Mouse (Mus musculus): ENCODE measurements around the gene Bend5. TPM values are rescaled to one million over a fixed set of nuclear protein-coding genes. Genes with fewer than 3 reads are reported as not detected.

Gene Bend5
- total and polyA plus RNA-seq, 3 experiments = not detected

DNA sequence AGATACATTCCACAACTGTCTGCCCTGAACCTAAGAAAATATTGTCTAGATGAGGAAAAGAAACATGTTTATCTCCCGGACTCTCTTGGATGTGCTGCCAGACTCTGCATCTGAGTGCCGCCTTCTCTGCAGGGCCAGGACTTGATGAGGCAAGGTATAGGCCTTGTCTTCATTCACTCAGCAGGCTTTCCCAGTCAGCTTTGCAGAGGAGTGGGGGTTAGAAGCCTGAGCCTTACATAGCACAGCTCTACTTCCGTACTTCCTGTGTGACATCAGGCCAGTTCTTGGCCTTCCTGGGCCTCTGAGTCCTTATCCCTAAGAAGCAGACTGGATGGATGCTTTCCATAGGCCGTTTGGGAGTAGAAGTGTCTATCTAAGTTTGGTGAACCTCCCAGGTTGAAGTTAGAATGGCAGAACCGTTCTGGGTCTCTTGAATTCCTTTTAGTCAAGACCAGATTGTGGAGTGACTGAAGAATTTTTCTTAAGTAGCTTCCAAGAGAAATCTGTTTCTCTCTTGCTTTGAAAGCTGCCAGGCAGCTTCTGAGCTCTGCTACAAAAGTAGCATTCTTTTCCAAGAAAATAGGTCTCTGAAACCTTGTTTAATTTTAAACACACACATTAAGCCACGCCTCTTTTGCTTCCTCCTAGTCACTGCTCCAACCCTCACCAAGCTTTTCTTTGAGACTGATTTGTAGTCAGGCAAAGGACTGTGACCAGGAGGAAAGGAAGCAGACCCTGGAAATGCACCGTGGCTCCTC lies 34.8 kb downstream of the Bend5 start:
- no peaks in the 10 kb centered on the region for H3K27me3 ChIP-seq (ENCODE audit: insufficient read depth, low read length)
- TF ChIP-seq POLR2AphosphoS5 (IDR thresholded peaks at IDR 0.05; ENCODE audit: insufficient replicate concordance, low read depth, low read length) (no peak), GATA2 (IDR thresholded peaks at IDR 0.05; ENCODE audit: borderline replicate concordance, low read depth, low read length) (no peak), TAL1 (conservative IDR thresholded peaks at IDR 0.05; ENCODE audit: low read depth, low read length) (no peak), CTCF (IDR thresholded peaks at IDR 0.05; ENCODE audit: low read depth, low read length) (no peak), GATA1 (IDR thresholded peaks at IDR 0.05; ENCODE audit: borderline replicate concordance, low read length) (no peak)
- ATAC-seq (ENCODE audit: extremely low read depth, insufficient number of reproducible peaks, low FRiP score, poor library complexity, severe bottlenecking) (no peak), DNase-seq (ENCODE audit: low spot score) (no peak)
- H3K9me3 ChIP-seq (replicated peaks) = peaks cover 48% of the 10 kb centered on the region
- no peaks in the 10 kb centered on the region for H3K36me3 ChIP-seq (replicated peaks)
- H3K4me1 ChIP-seq (ENCODE audit: insufficient read depth, low read depth, low read length) = no peaks in the 10 kb centered on the region
- H3K4me3 ChIP-seq (ENCODE audit: low read depth, low read length) = no peak overlapping the region

DNA sequence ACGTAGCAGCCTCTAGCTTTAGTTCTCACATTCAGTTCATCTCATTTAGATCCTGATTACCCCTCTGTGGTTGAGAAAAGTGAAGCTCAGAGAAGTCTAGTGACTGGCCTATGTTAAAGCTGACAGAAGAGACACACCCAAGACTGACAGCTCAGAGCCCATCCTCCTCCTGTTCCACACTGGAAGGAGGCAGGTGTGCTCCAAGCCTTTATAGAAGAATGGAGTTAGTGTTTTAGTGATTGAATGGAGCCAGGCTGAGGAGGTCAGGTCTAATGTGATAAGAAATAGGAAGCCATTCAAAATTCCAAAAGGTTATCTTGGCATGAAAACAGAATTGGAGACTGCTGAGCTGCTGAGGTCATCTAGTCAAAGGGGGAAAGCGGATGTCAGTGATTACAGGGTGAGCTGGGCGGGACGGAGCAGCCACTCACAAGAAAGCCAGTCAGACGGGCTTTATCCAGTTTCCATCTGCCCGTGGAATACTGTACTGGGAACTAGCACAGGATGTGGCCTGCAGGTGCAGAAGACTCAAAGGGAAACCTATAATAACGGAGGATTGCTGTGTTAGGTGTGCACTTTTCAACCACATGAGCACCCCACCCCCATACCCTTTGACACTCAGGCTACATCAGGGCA lies 36.6 kb downstream of the Bend5 start:
- Histone ChIP-seq H3K4me1 (ENCODE audit: insufficient read depth, low read depth, low read length) (no peaks in the 10 kb centered on the region), H3K4me3 (ENCODE audit: low read depth, low read length) (no peak overlapping the region), H3K9me3 (replicated peaks) (peaks cover 52% of the 10 kb centered on the region), H3K27me3 (ENCODE audit: insufficient read depth, low read length) (no peaks in the 10 kb centered on the region), H3K36me3 (replicated peaks) (no peaks in the 10 kb centered on the region)
- TF ChIP-seq CTCF (IDR thresholded peaks at IDR 0.05; ENCODE audit: low read depth, low read length) (no peak), GATA2 (IDR thresholded peaks at IDR 0.05; ENCODE audit: borderline replicate concordance, low read depth, low read length) (no peak), POLR2AphosphoS5 (IDR thresholded peaks at IDR 0.05; ENCODE audit: insufficient replicate concordance, low read depth, low read length) (no peak), GATA1 (IDR thresholded peaks at IDR 0.05; ENCODE audit: borderline replicate concordance, low read length) (no peak), TAL1 (conservative IDR thresholded peaks at IDR 0.05; ENCODE audit: low read depth, low read length) (no peak)
- ATAC-seq (ENCODE audit: extremely low read depth, insufficient number of reproducible peaks, low FRiP score, poor library complexity, severe bottlenecking) (no peak), DNase-seq (ENCODE audit: low spot score) (no peak)

DNA sequence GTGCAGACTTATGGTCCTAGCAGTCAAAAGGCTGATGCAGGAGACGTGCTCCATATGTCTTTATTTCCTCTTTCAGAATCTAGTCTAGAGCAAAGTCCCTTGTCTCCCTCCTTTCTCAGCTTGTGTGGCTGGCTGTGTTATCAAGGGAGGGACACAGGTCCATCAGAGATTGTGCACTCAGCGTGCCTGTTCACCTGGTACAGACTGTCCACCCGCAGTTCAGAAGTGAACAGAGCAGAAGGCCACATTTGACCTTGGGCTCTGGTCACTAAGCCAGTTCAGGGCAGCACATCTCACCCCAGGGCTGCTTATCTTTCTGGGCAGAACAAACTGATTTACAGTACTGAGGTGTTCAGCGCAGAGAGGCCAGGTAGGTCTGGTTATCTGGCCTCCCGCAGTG lies 37.4 kb downstream of the Bend5 start:
- DNase-seq (ENCODE audit: low spot score) (no peak), ATAC-seq (ENCODE audit: extremely low read depth, insufficient number of reproducible peaks, low FRiP score, poor library complexity, severe bottlenecking) (no peak)
- Histone ChIP-seq H3K4me1 (ENCODE audit: insufficient read depth, low read depth, low read length) (no peaks in the 10 kb centered on the region), H3K27me3 (ENCODE audit: insufficient read depth, low read length) (no peaks in the 10 kb centered on the region), H3K4me3 (ENCODE audit: low read depth, low read length) (no peak overlapping the region), H3K36me3 (replicated peaks) (no peaks in the 10 kb centered on the region), H3K9me3 (replicated peaks) (peaks cover 50% of the 10 kb centered on the region)
- no peak for TF ChIP-seq GATA1 (IDR thresholded peaks at IDR 0.05; ENCODE audit: borderline replicate concordance, low read length)

DNA sequence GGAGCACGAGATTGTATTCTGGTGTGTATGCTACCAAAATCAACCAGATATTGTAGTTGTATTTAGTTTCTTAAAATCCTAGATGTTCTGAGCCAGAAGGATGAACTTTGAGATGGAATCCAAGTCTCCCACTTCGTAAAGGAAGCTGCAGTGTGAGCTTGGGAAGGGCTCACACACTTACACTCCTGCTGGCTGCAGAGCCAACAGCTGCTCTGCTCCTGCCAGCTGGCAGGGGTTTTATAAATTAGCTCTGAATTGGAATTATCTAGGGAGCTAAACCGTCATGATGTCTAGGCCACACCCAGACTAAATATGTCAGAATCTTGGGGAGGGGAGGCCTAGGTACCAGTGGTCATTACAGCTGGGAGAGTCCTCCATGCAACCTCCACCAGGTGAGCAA lies 38.5 kb downstream of the Bend5 start:
- Histone ChIP-seq H3K36me3 (replicated peaks) (no peaks in the 10 kb centered on the region), H3K9me3 (replicated peaks) (peaks cover 50% of the 10 kb centered on the region), H3K4me3 (ENCODE audit: low read depth, low read length) (no peak overlapping the region), H3K27me3 (ENCODE audit: insufficient read depth, low read length) (no peaks in the 10 kb centered on the region), H3K4me1 (ENCODE audit: insufficient read depth, low read depth, low read length) (no peaks in the 10 kb centered on the region)
- no peak for ATAC-seq (ENCODE audit: extremely low read depth, insufficient number of reproducible peaks, low FRiP score, poor library complexity, severe bottlenecking)
- TF ChIP-seq CTCF (IDR thresholded peaks at IDR 0.05; ENCODE audit: low read depth, low read length) = no peak
- no peak for TF ChIP-seq POLR2AphosphoS5 (IDR thresholded peaks at IDR 0.05; ENCODE audit: insufficient replicate concordance, low read depth, low read length)
- no peak for TF ChIP-seq GATA1 (IDR thresholded peaks at IDR 0.05; ENCODE audit: borderline replicate concordance, low read length)
- TF ChIP-seq GATA2 (IDR thresholded peaks at IDR 0.05; ENCODE audit: borderline replicate concordance, low read depth, low read length) = no peak
- TF ChIP-seq TAL1 (conservative IDR thresholded peaks at IDR 0.05; ENCODE audit: low read depth, low read length) = no peak
- no peak for DNase-seq (ENCODE audit: low spot score)

DNA sequence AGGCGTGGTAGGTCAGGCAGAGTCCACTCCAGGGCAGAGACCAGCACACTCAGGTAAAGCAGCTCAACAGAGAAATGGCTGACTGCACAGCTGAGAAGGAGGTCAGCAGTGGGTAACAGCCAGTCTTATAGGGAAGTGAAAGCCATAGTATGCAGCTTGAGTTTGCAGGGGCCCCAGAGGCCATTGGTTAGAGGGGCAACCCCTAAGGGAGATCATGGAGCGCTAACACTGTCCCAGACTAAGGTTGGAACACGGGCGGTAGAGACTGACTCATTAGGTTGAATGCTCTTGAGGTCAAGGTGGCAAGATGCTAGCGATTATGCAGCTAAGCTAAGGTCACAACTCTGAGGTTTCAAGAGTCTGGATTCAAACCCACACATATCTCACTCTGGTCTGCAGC lies 40.8 kb downstream of the Bend5 start:
- DNase-seq (ENCODE audit: low spot score) = no peak
- no peak for ATAC-seq (ENCODE audit: extremely low read depth, insufficient number of reproducible peaks, low FRiP score, poor library complexity, severe bottlenecking)
- Histone ChIP-seq H3K9me3 (replicated peaks) (peaks cover 44% of the 10 kb centered on the region), H3K4me1 (ENCODE audit: insufficient read depth, low read depth, low read length) (no peaks in the 10 kb centered on the region), H3K4me3 (ENCODE audit: low read depth, low read length) (no peak overlapping the region), H3K36me3 (replicated peaks) (no peaks in the 10 kb centered on the region), H3K27me3 (ENCODE audit: insufficient read depth, low read length) (no peaks in the 10 kb centered on the region)
- TF ChIP-seq CTCF (IDR thresholded peaks at IDR 0.05; ENCODE audit: low read depth, low read length) = no peak
- TF ChIP-seq GATA1 (IDR thresholded peaks at IDR 0.05; ENCODE audit: borderline replicate concordance, low read length) = no peak
- no peak for TF ChIP-seq POLR2AphosphoS5 (IDR thresholded peaks at IDR 0.05; ENCODE audit: insufficient replicate concordance, low read depth, low read length)
- TF ChIP-seq TAL1 (conservative IDR thresholded peaks at IDR 0.05; ENCODE audit: low read depth, low read length) = no peak
- no peak for TF ChIP-seq GATA2 (IDR thresholded peaks at IDR 0.05; ENCODE audit: borderline replicate concordance, low read depth, low read length)

DNA sequence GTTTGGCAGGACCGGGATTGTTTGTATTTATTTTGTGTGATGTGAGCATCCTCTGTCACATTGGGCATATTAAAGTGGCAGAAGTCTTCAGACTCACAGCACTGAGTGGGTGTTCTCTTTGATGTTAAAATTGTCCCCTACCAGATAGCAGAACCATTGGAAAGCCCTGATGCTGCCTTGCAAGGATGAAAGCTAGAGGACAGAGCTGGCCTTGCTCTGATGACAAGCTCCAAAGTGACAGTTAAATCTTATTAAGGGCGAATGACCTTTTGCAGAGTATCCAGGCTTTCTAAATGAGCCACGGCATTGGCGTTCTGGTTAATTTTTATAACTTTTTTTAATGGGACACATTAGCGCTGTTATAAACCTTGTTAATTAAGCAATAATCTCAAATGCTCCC lies 42.8 kb downstream of the Bend5 start:
- TF ChIP-seq GATA2 (IDR thresholded peaks at IDR 0.05; ENCODE audit: borderline replicate concordance, low read depth, low read length) (no peak), POLR2AphosphoS5 (IDR thresholded peaks at IDR 0.05; ENCODE audit: insufficient replicate concordance, low read depth, low read length) (no peak), GATA1 (IDR thresholded peaks at IDR 0.05; ENCODE audit: borderline replicate concordance, low read length) (no peak), TAL1 (conservative IDR thresholded peaks at IDR 0.05; ENCODE audit: low read depth, low read length) (no peak), CTCF (IDR thresholded peaks at IDR 0.05; ENCODE audit: low read depth, low read length) (no peak)
- Histone ChIP-seq H3K9me3 (replicated peaks) (peaks cover 34% of the 10 kb centered on the region), H3K4me1 (ENCODE audit: insufficient read depth, low read depth, low read length) (no peaks in the 10 kb centered on the region), H3K27me3 (ENCODE audit: insufficient read depth, low read length) (no peaks in the 10 kb centered on the region), H3K36me3 (replicated peaks) (no peaks in the 10 kb centered on the region), H3K4me3 (ENCODE audit: low read depth, low read length) (no peak overlapping the region)
- DNase-seq (ENCODE audit: low spot score) (no peak), ATAC-seq (ENCODE audit: extremely low read depth, insufficient number of reproducible peaks, low FRiP score, poor library complexity, severe bottlenecking) (no peak)
